Mouse (Mus musculus) heart, adult 18-20 months (tissue): Measurements from ENCODE around the gene Camta1. TPM values are rescaled to one million over a fixed set of nuclear protein-coding genes. Genes with fewer than 3 reads are reported as not detected.

Source experiments
- DNase-seq, 2 experiments: peaks; one replicate each; pipeline ENCODE4 v3.0.0; 2021 to 2022; ENCODE audit warnings: mixed read lengths in 1 of 2
- total RNA-seq, 2 experiments: library from RNA; stranded (reverse); gene quantifications; 2 replicates each; pipeline ENCODE4 v1.2.3; 2021

Camta1 gene
- total RNA-seq, 2 experiments from 2014 or later, result 207 to 208 TPM

GRCm38 (mm10) chr4:151326971-151327686 is 534.5 kb downstream of the Camta1 start:
- no peak for DNase-seq

GRCm38 (mm10) chr4:151316428-151316827 is 545.2 kb downstream of the Camta1 start:
- DNase-seq, result no peak

- no peak for DNase-seq
Measured at GRCm38 (mm10) chr4:151315726-151316125, 546.0 kb downstream of the Camta1 start.

GRCm38 (mm10) chr4:151310773-151311172 is 550.9 kb downstream of the Camta1 start:
- DNase-seq, result no peak

- no peak for DNase-seq
Measured at GRCm38 (mm10) chr4:151310056-151310685, 551.5 kb downstream of the Camta1 start.

- DNase-seq, result no peak
Measured at GRCm38 (mm10) chr4:151306890-151307289, 554.8 kb downstream of the Camta1 start.

DNA sequence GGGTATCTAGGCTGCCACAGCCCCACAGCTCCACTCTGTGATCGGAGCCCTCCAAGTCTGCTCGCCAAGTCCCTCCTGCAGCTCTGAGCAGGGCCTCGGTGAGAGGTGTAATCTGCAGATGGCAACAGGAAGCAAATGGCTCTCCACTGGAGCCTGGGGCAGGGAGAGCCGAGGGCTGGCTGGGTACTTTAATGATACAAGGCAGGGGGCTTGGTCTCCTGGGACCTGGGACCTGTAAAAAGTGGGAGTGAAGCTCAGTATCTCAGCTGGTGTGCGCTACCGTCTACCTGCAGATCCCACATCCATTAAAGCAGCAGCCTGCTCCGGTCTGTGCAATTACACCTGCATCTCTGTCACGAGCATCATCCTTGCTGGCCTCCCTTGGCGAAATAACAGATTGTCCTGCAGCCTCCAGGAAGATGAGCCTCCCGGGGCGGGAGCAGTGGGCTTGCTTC is 555.3 kb downstream of the Camta1 start:
- no peak for DNase-seq

DNA sequence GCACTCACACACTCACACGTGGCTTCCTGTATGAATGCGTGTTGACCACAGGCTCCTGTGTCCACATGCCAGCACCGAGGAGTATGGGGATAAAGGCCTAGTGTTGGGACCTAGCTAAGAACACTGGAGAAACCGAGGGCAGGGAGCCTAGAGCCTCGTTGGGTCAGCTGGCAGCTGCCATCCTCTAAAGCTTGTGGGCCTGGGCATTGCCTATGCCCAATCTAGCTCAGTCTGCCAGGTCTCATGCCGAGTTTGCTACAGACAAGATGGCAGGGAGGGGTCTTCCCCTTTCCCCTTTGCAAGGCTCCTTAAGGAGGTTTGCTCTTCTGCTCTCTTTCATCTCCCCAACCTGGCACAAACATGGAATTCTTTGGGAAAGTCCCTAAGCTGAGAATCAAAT is 555.9 kb downstream of the Camta1 start:
- no peak for DNase-seq

DNA sequence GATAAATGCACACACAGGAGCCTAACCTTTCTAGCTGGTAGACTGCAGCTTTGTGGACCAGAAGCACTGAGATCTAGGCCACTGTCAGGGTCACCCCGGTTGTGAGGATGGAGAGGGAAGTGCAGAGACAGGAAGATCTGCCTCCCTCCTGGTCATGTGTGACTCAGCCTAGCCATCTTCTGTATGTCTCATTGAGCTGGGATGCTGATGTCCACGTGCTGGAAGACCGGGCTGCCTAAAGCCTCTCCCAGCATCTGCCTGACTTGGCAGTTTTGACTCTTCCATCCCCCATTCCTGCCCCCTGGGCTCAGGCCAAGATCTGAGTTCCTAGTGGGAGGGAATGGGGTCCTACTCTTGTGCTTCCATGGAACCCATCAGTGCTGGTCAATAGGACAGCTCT is 557.7 kb downstream of the Camta1 start:
- DNase-seq, result no peak

DNA sequence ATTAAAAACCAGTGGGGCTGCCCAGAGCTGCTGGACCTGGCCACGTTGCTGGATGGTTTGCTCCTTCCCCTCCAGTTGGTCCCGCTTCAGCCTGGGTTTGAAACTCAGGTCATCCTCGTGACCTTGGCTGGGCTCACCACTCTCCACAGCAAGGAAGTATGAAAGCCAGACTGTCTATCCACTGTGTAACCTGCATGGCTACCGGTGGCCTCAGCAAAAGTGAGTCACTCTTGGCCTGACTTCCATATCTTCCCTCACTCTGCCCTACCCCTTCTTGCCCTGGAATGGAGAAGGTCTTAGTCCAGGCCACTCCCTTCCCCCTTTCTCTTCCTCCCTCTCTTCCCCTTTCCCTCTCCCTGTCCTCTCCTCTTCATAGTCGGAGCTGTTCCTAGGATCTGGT is 558.2 kb downstream of the Camta1 start:
- DNase-seq, result no peak

DNA sequence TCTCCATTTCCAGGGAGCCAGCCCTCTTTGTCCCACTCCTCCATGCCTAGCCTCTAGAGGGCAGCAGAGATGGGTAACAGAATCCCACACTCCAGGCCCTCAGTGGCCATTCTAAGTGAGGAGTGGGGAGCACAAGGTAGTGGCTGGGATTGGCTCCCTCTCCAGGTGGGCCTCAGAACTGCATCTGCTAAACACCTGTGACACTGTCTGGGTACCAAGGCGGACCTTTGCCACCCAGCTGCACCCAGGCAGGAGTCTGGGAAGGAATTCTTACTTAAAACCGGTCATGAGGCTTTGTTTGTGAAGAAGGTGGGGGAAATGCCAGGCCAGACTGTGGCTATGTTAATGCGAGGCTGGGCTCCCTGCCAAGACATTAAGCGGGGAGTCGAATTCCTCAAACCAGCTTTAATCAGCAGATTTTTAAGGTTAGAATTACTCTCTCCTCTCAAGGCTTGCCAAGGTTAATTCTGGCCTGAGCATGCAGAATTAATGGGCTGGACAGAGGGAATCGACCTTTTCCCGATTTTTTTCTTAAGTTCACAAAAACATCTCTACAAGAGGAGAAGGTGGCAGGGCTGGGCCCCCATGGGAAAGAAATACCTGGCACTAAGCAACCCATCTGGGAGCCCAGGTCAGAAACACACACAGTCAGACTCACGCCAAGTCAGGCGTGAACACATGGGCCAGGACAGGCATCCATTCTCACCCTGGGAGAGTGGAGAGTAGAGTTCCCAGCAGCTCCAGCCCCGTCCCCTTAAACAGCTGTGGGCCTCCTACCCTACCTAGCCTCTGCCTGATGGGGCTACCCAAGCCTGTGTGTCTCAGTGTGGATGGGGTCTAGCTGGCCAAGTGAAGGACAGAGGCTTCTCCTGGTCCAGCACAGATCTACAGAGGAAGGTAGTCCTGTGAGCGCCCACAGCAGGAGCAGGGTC is 559.2 kb downstream of the Camta1 start:
- peak; percentile 12 to 18 for DNase-seq

DNA sequence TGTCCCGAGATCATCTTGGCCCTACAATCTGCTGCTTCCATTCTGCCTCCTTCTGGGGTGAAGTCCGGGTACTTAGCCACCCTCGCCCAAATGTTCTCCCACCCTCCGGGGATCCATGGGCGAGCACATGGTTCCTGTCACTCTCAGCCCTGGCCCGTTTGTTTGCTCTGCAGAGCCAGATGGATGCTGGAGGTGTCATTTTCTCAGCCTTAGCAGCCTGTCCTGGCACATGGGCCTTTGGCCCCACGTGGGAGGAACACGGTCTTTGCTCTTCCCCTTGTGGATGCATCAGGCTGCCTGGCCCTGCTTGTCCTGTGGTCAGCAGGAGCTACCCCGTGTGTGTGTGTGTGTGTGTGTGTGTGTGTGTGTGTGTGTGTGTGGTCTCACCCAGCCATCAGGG is 560.3 kb downstream of the Camta1 start:
- DNase-seq, result no peak

GRCm38 (mm10) chr4:151300706-151301105 is 561.0 kb downstream of the Camta1 start:
- DNase-seq, result no peak

GRCm38 (mm10) chr4:151295515-151296203 is 566.0 kb downstream of the Camta1 start:
- DNase-seq, result peak; percentile 22 to 30

GRCm38 (mm10) chr4:151288893-151289585 is 572.6 kb downstream of the Camta1 start:
- DNase-seq, result peak in 1 of 2 experiments; percentile 48

- DNase-seq, result no peak
Measured at GRCm38 (mm10) chr4:151285905-151286445, 575.7 kb downstream of the Camta1 start.

DNA sequence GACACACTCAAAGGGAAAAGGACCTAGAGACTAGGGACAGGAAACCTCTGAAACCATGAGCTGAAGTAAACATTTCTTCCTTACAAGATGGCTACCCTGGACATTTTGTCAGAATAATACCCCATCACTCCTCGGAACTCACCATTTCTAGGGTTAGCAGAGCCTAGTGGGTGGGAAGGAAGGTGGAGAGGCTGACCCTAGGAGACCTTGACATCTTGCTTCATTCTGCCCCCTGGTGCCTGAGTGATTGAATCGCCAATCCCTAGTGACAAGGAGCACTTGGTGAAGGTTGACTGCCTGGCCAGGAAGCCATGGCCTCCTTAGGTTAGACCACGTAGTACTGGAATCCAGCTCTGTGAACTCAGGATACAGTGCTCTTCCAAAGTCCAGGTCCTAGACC is 576.2 kb downstream of the Camta1 start:
- no peak for DNase-seq

- peak; percentile 46 to 81 for DNase-seq
Measured at GRCm38 (mm10) chr4:151283092-151283741, 578.5 kb downstream of the Camta1 start.

GRCm38 (mm10) chr4:151282103-151282502 is 579.6 kb downstream of the Camta1 start:
- no peak for DNase-seq

- peak; percentile 25 to 28 for DNase-seq
Measured at GRCm38 (mm10) chr4:151275292-151275691, 586.4 kb downstream of the Camta1 start.
